Mouse (Mus musculus) testis, adult 2 months (tissue): ENCODE measurements around the gene Itgb1bp2.

Experiments
- CTCF ChIP-seq: fragments of 200-500 bp; IDR thresholded peaks from 2 replicates; pipeline ENCODE4 v1.5.1; 2012; ENCODE audit warnings: low read depth, mild to moderate bottlenecking, inconsistent platforms, low read length, moderate library complexity; ENCODE audit not compliant: control insufficient read depth, insufficient read depth, insufficient replicate concordance
- POLR2A ChIP-seq: fragments of 200-500 bp; IDR thresholded peaks from 2 replicates; pipeline ENCODE4 v1.6.1; 2012; ENCODE audit warnings: low read depth, mild to moderate bottlenecking, inconsistent platforms, low read length, moderate library complexity; ENCODE audit not compliant: control insufficient read depth

GRCm38 (mm10) chrX:101481604-101482350 is 32.9 kb downstream of the Itgb1bp2 start:
- TF ChIP-seq CTCF (no peak), POLR2A (no peak)
